Mouse (Mus musculus) liver, embryonic 14.5 days (tissue): ENCODE results near the gene Ccnc.

Experiments
- CTCF ChIP-seq: IDR thresholded peaks from 2 replicates; pipeline ENCODE4 v1.5.1; 2016; ENCODE audit warnings: antibody characterized with exemption, low read depth, control low read depth
- EP300 ChIP-seq: IDR thresholded peaks from 2 replicates; pipeline ENCODE4 v1.6.1; 2016; ENCODE audit warnings: antibody characterized with exemption, low read depth

GRCm38 (mm10) chr4:21689492-21689941 lies 38.0 kb upstream of the Ccnc start:
- TF ChIP-seq CTCF (no peak), EP300 (no peak)
